Mouse (Mus musculus): ENCODE data around the gene S100pbp.
A peak's percentile ranks its signal among the peaks of the same experiment; 100 is the strongest.

Gene S100pbp

DNA sequence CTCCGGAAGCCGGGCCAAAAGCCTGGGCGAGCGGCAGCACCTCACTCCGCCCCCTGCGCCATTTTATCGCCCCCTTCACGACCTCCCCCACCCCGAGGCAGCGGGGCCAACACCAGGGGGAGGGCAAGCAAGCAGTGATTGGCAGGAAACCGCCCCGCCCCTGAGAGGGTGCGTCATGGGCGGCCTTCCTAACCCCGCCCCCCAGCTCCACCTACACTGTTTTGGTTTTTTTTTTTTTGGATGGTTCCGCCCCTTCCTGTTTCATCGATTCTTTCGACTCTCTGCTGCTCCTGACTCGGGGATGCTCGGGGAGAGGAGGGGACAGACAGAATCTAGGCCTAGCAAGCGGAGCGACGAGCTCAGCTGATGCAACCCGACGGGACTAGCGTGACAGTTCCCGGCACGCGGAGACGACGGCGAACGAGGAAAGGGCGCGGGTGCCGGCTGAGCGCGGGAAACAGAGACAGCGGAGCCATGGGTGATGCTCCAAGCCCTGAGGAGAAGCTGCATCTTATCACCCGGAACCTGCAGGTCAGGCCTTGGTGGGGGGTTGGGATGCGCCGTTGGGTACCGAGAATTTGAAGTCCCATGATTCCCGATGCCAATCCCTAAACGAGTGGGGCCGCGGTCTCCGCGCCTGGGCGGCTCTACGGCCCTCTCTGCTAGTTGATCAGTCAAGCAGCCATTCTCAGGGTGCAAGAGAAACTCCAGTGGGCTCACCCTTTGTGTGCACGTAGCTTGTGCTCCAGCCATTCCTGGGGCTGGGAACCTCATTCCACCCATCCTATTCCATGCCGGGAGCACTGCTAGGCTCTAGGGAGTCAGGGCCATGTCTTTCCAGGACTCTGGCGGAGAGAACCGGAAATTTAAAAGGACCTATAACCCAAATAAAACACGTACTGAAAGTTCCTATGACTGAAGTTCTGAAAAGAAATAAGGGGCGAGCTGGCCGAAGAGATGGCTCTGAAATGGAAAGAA is at the start of gene S100pbp, which contains the start of gene Yars:
TSS of gene S100pbp (minus strand) at position 186 of the 978 bp plus-strand sequence.
TSS of gene Yars (plus strand) at position 219 of the 978 bp plus-strand sequence.
- DNase-seq = peak; percentile 97

DNA sequence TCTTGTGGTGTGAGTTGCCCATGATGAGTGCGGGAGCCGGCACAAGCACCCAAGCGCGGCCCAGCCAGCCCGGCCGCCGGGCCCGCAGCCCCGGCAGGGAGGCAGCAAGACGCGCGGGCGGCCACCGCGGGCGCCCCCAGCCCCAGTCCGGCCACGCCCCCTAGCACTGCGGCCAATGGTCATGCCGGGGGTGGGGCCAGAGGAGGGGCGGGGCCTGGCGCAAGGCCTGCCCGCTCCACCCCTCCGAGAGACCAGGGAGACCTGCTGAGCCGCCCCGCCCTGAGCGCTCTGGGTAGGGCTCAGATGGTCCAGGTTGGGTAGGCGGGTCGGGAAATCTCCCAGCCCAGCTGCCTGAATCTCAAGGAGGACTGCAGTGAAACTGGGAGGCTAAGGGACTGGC is 49.5 kb upstream of the S100pbp start:
- peak; percentile 89 for DNase-seq

DNA sequence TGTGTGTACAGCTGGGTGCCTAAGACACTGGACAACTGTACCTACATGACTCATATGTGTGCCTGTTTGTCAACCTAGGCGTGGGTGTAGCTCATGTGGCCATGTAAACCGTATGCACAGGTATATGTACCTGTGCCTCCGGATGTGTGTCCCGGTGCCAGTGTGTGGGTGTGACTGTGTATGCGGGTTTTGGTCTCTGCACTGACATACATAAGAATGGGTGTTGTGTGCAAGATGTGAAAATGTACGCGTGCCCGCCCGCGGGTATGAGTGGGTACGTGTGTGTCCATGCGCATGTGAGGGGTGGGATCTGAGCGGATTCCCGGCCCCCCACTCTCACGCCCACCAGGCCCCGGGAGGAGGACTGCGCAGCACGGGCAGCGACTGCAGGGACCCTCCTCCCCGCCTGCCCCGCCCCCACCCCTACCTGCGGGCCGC is 49.1 kb upstream of the S100pbp start:
- peak; percentile 72 for DNase-seq

DNA sequence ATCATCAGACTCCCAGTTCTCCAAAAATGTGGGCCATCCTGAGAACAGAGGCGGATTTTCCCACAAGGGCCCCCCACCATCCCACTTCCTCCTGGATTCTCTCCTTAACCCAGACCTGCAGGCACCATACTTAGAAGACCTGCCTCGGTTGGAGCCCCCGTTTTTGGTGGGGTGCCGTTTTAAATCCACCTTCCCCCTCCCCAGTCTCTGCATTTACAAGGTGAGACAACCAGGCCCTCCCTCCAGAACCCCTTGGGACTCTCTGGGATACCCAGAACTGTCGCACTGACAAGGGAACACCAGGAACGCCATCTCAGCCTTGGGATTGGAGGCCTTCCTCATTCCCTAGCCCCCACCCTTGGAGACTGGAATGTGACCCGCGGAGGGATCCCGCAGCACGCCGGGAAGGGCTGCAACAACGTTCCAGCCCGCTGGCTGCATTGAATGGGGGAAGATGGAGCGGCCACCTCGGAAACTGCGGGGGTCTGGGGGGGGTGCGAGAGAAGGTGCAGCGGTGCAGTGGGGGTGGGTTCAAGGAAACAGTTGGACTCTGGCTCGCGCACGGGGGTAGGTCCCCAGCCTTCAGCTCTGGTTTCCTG is 48.4 kb upstream of the S100pbp start:
- peak; percentile 63 for DNase-seq

DNA sequence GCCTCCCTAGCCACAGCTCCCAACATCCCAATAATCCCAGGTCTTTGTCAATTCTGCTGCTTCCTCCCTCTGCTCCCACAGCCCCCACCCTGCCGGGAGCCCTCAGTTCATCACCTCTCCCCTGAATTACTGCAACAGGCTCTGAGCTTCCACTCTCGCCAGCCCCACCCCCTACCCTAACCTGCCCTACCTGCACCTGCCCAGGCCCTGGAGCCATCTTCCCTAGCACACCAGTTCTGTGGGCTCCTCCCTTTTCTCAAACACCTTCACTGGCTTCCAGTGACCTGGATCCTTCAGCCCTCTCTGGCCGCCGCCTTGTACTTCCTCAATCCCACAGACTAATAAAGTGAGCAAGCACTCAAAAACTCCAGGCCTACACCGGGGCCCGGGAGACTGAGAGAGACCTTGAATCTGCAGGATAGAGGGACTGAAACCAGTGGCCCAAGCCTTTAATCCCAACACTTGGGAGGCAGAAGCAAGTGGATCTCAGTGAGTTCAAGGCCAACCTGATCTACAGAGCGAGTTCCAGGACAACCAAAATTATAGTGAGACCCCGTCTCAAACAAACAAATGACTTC is 46.8 kb upstream of the S100pbp start:
- peak; percentile 42 for DNase-seq

DNA sequence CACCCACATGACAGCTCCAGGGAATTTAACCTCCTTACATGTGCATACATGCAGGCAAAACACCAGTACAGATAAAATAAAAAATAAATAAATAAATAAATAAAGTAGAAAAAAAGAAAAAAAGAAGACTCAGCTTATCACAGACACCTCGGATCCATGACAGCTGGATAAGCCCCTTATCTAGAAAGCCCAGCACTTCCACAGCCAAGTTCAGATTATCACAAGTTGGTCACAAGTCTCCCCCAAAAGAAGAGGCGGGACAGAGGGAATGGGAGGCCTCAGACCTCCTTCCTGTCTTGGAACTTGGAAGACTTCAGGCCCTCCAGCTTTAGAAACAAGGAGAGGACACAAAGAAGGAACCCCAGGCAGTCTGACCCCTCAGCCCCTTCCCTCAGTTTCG is 45.6 kb upstream of the S100pbp start:
- DNase-seq = no peak

DNA sequence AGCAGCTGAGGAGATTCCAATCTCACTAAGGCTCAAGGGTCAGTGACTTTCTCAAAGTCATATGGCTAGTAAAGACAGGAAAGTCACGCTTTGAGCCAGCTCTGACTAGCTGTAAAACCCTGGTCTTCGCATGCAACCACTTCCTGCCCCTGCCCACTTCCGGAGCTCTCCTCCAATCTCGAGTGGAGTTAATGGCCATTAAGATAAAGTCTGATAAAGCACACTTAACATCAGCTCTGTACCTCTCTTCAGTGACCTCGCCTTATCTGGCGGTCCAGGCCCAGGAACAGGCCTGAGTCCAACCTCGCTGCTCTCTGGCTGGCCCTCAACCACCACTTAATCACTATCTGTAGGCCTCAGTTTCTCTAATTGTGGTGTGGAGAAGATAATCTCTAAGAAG is 45.0 kb upstream of the S100pbp start:
- DNase-seq = no peak

DNA sequence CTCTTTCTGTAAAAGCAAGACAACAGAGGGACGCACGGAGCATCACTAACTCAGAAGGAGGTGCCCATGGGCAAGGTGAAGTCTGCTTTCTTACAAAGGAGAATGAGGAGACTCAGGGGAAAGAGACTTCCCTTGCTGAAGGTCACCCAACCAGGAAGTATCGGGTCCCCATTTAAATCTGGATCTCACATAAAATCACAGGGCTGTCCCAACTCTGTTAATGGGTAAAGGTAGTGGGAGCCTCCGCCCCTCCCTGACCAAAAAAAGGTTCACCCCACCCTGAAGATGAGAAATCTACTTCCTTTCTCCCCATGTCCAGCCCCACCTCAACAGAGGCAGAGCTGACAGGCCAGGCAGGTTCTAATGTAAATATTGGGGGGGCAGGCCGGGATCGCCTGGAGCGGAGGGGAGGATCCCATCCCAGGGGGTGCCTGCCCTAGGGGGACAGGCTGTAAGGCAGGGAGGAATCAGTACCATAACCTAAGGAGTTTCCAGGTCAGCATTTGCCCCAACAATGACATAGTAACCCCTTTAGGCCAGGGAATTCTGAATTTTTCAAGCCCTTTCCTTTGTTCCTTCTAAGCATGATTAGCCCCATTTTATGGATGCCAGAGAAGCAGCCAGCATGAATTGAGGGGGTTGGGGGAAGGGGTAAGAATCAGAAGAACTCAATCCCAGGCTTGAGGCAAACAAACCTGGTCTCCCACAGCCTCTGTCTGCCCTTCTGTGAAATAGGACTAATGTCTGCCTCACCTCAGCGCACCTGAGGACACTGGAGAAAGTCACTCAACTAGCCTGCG is 43.2 kb upstream of the S100pbp start:
- no peak for DNase-seq

DNA sequence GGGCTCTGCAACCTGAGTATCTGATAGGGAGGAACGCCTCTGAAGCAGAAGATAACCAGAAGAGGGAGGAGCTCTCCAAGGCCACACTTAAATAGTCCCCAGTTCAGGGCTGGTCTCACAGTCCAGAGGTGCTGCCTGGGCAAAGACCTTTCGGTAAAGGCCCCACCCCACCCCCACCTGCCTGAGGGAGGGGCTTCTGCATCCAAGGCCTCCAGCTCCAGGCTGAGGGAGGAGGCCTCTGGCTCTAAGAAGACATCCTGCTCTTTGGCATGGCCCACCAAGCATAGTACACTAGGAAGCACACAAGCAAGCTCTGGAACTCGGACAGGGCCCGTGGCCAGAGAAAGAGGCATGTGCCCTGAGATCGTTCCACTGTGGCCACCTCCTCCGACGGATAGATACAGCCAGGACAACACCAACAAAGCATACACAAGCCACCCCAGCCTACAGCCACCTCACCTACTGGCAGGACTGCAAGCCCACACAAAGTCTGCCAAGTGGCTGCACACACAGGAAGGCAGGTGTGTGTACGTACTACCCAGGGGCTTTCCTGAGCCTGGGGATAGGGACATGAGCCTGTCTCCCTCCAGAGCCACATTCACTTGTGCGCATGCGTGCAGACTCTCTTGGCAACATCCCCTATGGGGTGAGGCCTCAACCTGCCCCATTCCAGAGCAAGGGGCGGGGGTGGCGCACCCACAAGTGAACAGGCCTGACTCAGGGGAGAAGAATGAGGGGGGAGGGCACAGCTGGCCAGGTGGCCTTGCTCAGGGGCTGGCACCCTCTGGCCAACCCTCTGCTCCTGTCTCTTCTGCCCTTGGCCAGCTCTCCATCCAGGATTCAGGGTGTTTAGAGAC is 42.3 kb upstream of the S100pbp start:
- DNase-seq = peak; percentile 53

DNA sequence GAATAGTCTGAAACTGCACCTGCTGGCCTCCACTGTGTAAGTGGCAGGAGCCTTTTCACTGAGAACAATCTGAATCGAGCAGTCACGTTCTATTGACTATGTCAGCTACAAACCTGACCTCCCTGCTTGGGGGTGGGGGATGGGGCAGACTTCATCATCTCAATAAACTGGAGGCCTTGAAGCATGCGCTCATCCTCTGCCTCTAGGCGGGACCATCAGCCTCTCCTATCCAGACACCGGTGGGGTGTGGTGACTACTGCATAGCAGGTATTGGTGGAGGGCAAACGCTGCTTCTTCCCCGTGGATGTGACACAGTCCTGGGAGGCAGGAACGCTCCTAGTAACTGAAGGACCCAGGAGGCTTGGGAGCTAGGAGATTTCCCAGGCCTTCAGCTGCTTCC is 41.4 kb upstream of the S100pbp start:
- no peak for DNase-seq

DNA sequence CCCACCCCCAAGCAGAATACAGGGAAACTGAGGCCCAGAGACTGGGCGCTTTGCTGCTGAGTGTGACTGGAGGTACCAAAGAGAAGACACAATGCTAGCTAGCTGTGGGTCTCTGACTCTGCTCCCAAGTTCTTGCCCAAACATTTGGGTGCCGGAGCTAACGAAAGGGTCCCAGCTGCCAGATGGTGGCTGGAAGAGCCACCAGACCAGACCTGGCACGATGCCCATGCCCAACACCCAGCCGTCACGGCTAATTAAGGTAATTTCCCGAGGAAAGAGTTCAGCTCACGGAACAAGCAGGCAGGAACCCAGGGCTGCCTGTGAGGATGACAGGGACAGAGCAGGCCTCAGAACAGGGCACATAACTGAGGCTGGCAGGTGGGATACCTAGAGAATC is 38.5 kb upstream of the S100pbp start:
- peak; percentile 69 for DNase-seq

DNA sequence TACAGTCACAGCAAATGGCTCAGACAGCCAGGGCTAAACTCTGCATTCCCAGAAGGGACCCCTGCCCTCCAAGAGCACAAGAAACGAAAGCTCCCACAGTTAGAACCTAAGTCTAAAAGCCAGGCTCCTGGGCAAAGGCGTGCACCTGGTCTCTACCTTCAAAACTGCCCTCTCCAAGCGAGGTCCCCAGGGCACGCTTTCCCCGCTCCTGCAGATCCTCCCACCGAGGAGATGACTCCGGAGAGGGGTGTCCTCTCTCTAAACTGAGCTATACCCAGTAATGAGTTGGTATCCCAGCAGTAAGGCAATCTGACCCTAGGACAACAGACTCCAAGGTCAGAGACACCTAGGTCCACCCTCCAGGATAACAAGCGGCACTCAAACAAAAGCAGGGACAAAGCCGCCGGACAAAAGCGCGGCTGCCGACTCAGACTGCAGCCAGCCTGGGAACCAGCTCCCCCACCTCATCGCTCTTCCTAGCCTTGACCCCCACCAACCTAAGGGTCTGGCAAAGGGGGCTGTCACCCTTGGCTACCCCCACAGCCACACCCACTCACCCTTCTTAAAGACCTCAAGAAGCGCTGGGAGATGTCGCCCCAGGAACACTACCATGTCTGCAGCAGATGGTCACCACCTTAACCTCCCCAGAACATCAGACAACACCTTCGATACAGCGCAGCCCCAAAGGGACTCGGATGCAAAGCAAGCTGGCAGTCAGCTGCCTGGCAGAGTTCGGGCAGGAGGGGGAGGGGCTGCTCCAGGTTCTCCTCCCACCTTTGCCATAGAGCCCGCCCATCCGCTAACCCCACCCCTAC is 37.9 kb upstream of the S100pbp start:
- peak; percentile 65 for DNase-seq

DNA sequence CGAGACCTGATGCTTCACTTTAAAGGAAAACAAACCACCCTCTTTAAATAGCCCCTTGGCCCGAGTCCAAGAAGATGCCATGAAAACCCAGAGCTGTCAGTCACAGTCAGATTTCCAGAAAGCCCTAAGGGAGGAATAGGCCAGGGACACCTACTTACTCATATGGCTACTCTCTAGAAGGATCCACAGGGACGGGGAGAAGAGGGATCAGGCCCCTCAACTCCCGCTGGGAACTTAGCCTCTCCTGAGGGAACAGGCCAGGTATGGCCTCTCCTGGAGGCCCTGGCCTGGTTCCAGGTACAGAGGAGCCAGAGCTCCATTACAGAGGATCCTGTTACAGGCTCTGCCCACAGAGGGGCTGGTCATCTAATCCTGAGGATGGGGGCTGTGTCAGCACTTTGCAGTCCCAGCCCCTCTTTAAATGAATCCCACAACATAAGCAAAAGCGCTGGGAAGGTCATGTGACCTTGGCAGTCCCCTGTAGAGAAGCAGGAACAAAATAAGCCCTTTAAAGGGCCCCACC is 37.0 kb upstream of the S100pbp start:
- DNase-seq = peak; percentile 71

DNA sequence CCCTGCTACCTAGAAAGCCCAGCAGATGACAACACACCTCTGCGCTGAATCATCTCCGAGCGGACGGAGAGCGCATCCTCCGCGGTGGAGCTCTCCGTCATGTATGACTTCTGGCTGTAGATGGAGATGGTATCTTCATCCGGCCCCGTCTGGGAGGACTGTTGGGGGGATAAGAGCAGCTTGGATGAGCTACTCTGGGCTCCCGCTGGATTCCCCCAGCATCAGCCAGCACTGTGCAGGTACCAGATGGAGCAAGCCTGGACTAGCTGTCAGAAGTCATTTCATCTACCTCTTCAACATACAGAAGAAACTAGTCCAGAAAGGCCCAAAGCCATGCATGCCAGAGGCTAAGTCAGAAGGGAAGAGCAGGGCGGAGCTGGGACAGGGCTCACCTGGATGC is 35.8 kb upstream of the S100pbp start:
- DNase-seq = peak; percentile 67

DNA sequence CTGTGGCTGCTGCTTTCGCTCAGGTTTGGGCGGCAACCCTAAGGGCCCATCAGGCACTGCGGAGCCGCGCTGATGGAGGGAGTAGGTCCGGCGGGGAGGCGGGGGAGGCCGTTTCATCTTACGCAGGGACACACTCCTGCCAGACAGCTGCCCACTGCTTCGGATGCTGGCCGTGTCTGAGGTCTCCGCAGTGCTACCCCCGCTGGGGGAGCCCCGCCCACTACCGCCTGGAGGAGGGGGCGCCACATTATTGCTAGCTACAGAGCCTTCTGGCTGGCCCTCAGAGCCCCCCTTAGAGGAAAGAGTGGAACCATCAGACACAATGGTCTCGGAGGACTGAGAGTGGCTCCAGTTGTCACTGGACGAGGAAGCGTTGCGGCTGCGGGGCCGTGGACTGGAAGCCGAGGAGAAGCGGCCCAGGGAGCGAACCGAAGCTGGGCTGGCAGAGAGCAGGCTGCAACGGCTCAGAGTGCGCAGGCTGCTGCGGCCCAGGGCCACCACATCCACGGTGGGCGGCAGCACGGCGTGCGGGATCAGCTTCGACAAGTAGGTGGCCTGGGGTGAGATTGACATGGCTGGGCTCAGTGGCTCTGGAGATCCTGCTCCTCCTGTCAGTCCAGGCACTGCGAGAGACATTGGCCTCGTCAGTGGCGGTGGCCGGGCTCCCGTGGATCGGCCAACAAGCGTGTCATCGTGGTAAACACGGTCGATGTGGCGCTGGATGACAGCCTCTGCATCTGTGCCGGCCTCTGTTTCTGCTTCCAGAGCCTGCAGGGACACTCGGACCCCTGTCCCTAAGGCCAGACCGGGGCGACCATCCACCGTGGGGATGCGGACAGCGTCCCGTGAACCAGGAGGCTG is 34.1 kb upstream of the S100pbp start:
- DNase-seq = peak; percentile 61

DNA sequence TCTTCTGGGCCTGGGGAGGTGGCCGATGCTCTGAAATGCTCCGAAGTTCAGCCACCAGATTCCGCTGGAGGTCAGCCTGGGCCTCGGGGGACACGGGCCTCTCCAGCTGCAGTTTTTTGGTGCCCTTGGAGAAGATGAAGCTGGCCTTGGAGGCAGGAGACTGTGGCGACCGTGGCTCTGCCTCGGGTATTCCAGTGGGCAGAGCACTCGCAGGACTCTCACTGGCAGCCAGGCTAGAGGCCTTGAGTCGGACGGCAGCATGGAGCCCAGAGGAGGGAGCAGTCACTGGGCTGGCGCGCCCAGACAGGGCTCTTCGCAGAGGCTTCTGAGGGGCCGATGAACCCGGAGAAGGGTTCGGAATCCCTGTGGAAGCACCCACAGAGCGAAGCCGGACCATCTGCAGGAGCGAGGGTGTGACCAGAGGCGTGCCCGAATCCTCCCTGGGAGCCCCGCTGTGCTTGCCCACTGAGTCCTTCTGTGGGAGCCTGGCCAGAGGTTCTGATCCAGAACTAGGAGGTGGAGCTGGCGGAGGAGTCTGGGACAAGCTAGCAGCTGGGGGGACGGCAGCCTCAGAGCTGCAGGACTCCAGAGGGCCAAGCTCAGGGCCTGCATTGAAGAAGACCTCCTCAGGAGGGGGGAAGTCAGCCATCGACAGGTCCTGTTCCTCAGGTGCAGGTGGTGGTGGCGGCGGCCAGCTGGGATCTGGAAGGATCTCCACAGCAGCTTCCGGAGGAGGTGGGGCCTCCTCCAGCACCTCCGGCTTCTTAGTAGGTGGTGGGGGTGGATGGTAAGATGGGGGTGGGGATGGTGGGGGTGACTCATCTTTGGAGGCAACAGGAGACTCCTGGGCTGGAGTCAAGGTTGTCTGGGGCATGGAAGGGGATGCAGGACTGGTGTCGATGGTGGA is 32.7 kb upstream of the S100pbp start:
- DNase-seq = peak; percentile 60

DNA sequence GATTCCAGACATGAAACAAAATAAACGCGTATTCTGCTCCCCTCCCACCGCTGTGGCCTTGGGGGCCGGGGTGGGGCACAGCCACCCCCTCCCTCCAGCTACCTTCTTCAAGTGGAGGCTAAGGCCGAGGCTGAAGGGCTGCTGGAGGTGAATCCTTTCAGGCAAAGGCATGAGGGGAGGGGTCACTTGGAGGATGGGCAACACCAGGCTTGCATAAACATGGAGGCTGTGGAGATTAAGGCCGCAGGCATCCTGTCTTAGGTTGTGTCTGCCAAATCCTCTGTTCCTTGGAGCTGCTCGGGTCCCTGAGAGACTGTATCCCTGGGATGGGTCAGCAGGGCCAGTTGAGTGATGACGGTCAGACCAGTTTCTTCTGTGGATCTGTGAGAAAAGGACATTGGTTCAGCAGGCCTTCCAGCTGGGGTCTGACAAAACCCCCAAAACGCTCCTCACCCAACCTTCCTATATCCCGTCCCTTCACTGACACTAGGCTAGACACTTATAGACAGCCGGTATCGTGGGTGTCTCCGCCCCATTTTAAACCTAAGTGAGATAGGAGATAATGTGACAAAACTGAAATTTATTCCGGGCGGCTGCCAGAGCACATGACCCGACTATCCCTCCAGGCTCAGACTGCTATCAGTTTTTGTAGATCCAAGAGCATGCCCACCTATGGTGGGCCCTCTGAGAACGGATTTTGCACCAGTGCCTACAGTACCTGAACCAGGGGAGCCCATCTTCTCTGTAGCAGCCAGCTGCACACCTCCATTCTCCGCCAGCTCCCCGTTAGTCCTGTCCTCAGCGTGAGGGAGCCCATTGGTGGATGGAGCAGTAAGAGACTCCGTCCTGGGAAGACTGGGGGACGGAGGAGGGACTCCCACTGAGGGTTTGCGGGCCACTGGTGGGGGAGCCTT is 31.8 kb upstream of the S100pbp start:
- peak; percentile 45 for DNase-seq
